Mouse (Mus musculus): Measurements from ENCODE around the gene Slc17a7.
"Not testable (repeated sequence)": the region's sequence is repeated elsewhere in the genome, so short reads cannot be mapped to it uniquely, and the experiment has no call there.

Gene Slc17a7

DNA sequence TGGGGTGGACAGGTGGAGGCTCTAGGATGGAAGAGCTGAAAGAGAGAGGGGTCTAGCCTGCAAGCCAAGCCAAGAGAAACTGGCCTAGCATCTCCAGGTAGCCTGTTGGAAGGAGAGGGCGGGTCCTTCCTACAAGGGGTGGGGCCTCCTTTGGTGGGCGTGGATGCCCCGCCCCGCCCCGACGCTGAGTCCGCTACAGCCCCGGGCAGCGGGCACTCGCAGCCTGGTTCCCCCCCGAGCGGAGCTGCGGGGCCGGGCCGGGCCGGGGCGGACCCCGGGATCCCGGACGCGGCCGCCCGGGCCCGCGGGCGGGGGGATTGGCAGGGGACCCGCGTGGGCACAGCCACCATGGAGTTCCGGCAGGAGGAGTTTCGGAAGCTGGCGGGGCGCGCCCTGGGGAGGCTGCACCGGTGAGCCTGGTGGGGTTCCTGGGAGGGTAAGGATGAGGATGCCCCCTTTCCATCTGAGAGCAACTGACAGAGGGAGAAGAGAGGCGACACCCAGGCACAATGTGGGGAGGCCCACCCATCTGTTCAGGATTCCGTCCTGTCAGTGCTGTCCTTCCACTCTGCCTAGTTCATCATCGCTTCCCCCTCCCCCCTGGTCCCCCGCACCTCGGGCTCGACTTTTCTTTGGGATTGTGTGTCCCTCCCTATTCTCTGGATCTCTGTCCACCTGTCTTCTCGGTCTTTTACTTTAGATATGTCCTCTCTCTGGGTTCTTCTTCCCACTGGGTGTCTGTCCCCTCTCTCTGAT lies at the start of gene Slc17a7:
Slc17a7 (plus strand) TSS at position 215 of the 756 bp plus-strand sequence.
- DNase-seq: peak; percentile 39

GRCm38 (mm10) chr7:45117566-45117965 lies 46.2 kb upstream of the Slc17a7 start:
- DNase-seq: no peak

- DNase-seq: no peak
These were observed 45.4 kb upstream of the Slc17a7 start for GRCm38 (mm10) chr7:45118336-45118735.

DNA sequence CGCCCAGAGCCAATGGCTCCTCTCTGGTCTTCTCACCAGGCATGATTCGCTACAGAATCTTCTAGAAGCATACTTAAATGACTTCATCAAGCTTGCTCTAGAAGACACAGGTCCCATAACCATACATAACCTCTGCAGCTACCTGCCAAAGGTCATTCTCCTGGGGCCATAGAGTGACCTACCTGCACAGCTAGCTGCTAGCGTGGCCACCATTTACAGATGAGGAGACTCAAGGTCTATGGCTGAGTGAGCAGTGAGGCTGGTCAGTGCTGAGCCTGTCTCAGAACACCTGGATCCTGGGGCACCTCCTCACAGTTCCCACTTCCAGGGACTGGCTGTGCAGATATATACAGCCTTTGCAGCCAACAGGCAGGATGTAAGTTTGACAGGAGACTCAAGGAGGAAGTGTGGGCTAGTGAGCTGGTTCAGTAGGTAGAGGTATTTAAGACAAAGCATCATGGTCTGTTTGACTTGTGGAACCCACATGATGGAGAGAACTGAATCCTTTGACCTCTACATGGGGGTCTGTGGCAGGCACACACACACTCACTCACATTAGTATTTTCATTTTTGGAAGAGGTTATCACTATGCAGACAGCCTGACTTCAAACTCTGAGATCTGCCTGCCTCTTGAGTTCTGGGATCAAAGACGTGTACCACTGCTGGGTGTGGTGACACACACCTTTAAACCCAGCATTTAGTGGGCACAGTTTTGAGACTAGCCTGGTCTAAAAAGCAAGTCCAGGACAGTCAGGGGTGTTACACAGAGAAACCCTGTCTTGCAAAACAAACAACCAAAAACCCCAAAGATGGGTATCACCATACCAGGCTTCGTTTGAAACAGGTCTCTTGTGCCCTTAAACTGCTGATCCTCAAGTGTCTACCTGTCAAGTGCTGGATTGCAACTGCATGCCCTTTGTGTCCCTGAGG lies 43.7 kb upstream of the Slc17a7 start:
- peak; percentile 49 for DNase-seq

GRCm38 (mm10) chr7:45121404-45121803 lies 42.3 kb upstream of the Slc17a7 start:
- peak; percentile 87 for DNase-seq

DNA sequence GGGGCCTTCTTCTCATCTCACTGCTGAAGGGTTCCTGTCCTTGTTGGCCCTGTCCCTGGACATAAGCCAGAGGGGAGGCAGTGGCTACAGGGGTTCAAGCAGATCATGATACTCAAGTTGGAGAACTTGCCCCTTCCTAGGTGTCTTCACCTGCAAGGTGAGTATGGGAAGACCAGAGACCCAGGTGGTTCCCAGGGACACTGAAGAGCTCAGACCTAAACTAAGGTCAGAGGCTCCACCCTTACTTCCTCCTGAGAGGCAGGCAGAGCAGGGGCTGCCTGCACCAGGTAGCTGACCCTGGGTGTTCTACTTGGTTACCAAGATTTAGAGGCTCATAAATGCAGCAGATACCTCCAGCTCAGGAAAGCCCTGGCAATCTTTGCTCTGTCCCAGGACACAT lies 41.8 kb upstream of the Slc17a7 start:
- no peak for DNase-seq

DNA sequence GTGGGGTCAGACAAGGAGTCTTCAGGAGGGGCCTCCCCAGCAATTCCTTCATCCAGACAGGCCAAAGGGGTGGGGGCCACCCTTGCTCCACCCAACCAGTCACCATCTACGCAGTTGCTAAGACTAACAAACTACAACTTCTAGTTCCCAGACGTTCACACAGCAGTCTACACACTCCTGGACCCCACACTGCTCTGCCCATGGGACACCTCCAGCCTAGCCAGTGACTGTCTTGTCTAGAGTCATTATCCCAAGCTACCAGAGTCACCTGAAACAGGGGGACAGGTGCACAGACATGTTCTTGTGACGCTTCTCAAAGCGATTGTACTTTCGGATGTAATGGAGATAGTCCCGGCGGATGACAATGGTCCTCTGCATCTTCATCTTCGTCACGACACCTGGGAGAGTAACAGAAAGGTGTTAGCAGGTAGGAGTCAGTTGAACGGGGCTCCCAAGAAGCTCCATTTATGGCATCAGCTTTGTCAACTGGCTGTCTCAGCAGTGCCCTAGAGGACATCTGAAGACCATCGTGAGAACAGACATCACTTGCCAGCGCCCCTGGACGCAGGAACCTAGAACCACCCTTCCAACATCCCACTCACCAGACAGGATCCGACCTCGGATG lies 41.1 kb upstream of the Slc17a7 start:
- DNase-seq: no peak

DNA sequence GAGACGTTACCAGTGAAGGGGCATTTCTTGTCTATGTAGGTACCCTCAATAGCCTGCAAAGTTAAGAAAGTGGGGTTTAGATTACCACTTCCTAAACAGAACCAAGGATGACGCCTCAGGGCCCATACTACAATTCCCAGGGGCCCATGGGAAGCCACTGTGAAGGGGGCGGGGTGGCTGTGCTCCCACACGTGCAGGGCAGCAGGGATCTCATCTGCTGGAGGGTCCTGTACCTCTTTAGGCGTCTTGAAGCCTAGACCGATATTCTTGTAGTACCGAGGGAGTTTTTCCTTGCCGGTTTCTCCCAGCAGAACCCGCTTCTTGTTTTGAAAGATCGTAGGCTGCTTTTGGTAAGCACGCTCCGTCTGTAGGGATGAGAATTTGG lies 40.6 kb upstream of the Slc17a7 start:
- DNase-seq: peak; percentile 64

GRCm38 (mm10) chr7:45124224-45125143 lies 39.3 kb upstream of the Slc17a7 start, which contains the start of gene Rps11:
Gene Rps11, minus strand, starts transcription at chr7:45124439.
- DNase-seq: peak; percentile 99

GRCm38 (mm10) chr7:45125144-45125600 lies 38.6 kb upstream of the Slc17a7 start:
- DNase-seq: no peak

DNA sequence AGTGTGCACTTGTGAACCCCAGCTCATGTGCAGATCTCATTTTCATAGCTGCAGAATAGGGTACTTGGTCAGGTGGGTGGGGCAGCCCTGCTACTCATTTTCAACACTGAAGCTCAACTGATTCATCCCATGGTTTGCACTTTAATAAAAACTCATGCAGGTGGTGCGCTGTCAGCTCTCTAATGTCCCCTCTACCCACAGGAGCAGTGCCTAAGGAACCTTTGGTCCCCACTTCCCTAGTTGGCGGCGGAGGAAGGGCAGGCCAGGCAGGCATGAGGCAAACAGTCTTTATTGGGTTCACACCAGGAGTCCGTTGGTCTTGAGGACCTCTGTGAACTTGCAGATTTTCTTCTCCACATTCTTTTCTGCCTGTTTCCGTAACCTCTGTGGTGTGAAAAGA lies 38.1 kb upstream of the Slc17a7 start:
- not testable (repeated sequence) for DNase-seq

DNA sequence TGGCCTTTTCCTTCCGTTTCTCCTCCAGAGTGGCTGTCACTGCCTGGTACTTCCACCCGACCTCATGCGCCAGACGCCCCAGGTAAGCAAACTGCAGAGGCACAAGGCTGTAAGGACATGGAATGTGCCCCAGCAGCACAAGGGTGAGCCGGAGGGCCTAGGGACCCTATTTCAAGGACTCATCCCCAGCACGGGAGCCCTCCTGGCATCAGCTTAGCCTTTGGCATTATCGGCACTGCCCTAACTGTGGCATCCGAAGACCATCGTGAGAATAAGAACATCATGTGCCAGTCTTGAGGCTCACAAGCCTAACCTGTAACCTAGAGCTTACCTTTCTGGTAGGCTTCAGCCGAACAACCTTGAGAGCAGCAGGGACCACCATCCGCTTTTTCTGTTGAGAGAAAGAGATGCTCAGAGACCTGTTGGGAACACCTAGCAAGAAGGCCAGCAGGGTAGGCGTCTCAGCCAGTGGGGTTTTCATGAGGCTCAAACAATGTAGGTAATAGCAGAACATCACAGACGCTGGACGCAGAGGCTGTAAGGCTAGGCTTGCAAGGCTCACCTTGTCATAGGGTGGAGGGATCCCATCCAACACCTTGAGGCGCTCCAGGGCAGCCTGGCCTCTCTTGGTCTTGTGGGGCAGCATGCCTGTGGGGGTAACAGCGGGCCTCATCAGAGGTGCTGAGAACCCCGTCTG lies 37.5 kb upstream of the Slc17a7 start:
- no peak for DNase-seq

- DNase-seq: peak; percentile 46
These were observed 36.7 kb upstream of the Slc17a7 start for GRCm38 (mm10) chr7:45126844-45127699.

GRCm38 (mm10) chr7:45127700-45128224 lies 36.0 kb upstream of the Slc17a7 start:
- DNase-seq: no peak

DNA sequence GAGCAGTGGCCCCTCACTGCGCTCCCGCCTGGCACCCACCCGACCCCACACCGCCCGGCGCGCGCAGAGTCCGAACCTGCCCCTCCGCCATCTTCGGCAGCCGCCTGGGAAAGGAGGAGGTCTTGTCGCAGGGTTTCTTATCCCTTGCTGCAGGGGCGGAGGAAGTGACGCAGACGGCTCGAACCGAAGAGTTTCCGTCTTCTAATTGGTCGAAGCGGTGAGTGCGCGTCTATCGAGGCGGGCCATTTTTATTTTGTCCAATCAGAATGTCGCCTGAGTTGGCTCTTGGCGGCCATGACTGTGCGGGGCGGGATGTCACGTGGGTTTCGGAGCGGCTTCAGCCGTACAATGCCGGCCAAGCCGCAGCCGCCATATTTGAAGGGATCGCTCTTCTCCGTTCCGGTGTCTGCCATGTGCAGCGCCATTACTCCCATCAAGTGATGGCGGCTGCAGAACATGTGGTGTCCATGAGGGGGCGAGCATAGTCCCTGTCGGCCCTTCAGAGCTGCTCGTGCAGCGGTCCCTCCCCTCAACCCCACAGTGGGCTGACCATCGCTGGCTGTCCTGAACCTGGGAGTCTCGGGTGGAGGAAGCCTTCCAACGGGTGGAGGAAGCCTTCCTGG lies 35.0 kb upstream of the Slc17a7 start, which contains the start of gene Rpl13a:
Rpl13a (minus strand) TSS at position 138 of the 623 bp plus-strand sequence.
- peak; percentile 98 for DNase-seq

DNA sequence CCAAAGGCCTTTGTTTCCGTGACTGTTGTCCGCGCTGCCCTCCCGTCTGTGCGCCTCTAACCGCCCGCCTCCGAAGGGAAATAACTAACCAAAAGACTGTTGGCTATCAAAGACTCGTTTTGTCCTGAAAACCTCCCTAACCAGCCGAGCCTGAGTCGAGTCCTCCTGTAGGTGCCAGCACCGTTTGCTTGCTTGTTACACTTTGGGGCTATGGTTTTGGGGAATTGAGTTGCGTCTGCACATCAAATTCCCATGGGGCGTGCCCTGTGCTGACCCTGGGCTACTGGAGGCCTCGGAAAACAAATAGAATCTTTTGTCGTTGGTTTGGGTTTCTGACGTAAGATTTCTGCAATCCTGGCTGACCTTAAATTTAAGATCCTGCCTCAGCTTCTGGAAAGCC lies 34.4 kb upstream of the Slc17a7 start:
- DNase-seq: no peak

DNA sequence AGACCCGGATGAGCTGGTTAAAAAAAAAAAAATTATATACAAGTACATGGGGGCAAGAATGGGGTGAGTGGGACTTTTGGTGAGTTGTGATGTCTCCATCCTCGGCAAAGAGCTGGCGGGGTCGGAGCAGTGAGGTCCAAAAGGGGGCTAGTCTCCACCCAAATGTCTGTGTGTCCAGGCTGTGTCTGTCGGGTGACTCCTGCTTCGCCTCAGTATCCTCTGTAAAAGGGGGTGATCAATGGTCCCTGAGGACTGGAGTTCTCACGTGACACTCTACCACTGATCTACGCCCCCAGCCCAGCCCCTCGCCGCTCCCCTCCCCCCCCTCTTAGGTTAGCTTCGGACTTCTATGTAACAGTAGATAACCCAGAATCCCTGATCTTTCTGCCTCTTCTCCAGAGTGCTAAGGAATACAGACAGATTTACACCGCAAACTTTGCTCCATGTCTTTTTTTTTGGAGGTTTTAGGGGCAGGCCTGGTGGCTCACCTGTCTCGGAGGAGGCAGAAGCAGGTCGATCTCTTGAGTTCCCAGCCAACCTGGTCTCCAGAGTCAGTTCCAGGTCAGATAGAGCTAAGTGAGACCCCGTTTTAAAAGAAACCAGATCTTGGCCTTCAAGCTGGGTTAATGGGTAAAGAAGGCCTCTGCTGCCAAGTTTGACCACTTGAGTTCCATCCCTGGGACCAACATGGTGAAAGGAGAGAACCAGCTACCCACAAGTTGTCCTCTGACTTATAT lies 33.8 kb upstream of the Slc17a7 start:
- no peak for DNase-seq

GRCm38 (mm10) chr7:45131850-45132249 lies 31.9 kb upstream of the Slc17a7 start:
- no peak for DNase-seq
